Mouse (Mus musculus): ENCODE data around the gene Ticrr. TPM values are rescaled to one million over a fixed set of nuclear protein-coding genes. Genes with fewer than 3 reads are reported as not detected.

Ticrr gene
- polyA plus RNA-seq (2017; shearing (Covaris generic)): 0.71 TPM

GRCm38 (mm10) chr7:79659578-79660290 lies at the start of gene Ticrr:
Ticrr (plus strand) TSS chr7:79660196.

GRCm38 (mm10) chr7:79617418-79617817 lies 42.6 kb upstream of the Ticrr start, which contains the start of gene Rhcg:
Rhcg (minus strand) TSS chr7:79617657.

GRCm38 (mm10) chr7:79715187-79715981 lies 55.4 kb downstream of the Ticrr start, which contains the start of gene Kif7:
Kif7 (minus strand) TSS chr7:79715720.

GRCm38 (mm10) chr7:79732622-79733021 lies 72.6 kb downstream of the Ticrr start, which contains the start of gene Plin1:
Plin1 (minus strand) TSS chr7:79732903.

GRCm38 (mm10) chr7:79742659-79743536 lies 82.9 kb downstream of the Ticrr start, which contains the start of the genes Pex11a and Wdr93:
Pex11a (minus strand) TSS chr7:79743131.
Wdr93 (plus strand) TSS chr7:79743163.

Other genes with a start within 250 kb of the Ticrr start
- gene Polg, start 193.8 kb upstream of the Ticrr start, polyA plus RNA-seq (2017; shearing (Covaris generic)): 249 TPM
- not detected for gene Rhcg, start 42.5 kb upstream of the Ticrr start, polyA plus RNA-seq (2017; shearing (Covaris generic))
- 0.92 TPM for gene Kif7, start 55.5 kb downstream of the Ticrr start, polyA plus RNA-seq (2017; shearing (Covaris generic))
- 0.21 TPM for gene Plin1, start 72.7 kb downstream of the Ticrr start, polyA plus RNA-seq (2017; shearing (Covaris generic))
- 0.42 TPM for gene Pex11a, start 82.9 kb downstream of the Ticrr start, polyA plus RNA-seq (2017; shearing (Covaris generic))
- not detected for gene Wdr93, start 83.0 kb downstream of the Ticrr start, polyA plus RNA-seq (2017; shearing (Covaris generic))
- not detected for gene Mesp1, start 133.6 kb downstream of the Ticrr start, polyA plus RNA-seq (2017; shearing (Covaris generic))
- not detected for gene Mesp2, start 150.5 kb downstream of the Ticrr start, polyA plus RNA-seq (2017; shearing (Covaris generic))
- not detected for gene Anpep, start 200.9 kb downstream of the Ticrr start, polyA plus RNA-seq (2017; shearing (Covaris generic))